Mouse (Mus musculus) liver, postnatal 0 days (tissue): ENCODE measurements around the gene Synpo2l.

Experiments
- CTCF ChIP-seq: sonication (generic); IDR thresholded peaks from 2 replicates; pipeline ENCODE4 v1.5.1; 2016; ENCODE audit warnings: antibody characterized with exemption, low read depth
- EP300 ChIP-seq: IDR thresholded peaks from 2 replicates; pipeline ENCODE4 v1.6.1; 2016; ENCODE audit warnings: antibody characterized with exemption, low read depth, mild to moderate bottlenecking

GRCm38 (mm10) chr14:20609519-20609918 lies 58.6 kb downstream of the Synpo2l start:
- TF ChIP-seq CTCF (no peak), EP300 (no peak)
